Mouse (Mus musculus): ENCODE data around the gene Mlst8. TPM values are rescaled to one million over a fixed set of nuclear protein-coding genes. Genes with fewer than 3 reads are reported as not detected.
A peak's percentile ranks its signal among the peaks of the same experiment; 100 is the strongest.

The Mlst8 gene
- total and polyA plus RNA-seq, 2 experiments from 2014 or later, result 26.3 to 55.3 TPM

DNA sequence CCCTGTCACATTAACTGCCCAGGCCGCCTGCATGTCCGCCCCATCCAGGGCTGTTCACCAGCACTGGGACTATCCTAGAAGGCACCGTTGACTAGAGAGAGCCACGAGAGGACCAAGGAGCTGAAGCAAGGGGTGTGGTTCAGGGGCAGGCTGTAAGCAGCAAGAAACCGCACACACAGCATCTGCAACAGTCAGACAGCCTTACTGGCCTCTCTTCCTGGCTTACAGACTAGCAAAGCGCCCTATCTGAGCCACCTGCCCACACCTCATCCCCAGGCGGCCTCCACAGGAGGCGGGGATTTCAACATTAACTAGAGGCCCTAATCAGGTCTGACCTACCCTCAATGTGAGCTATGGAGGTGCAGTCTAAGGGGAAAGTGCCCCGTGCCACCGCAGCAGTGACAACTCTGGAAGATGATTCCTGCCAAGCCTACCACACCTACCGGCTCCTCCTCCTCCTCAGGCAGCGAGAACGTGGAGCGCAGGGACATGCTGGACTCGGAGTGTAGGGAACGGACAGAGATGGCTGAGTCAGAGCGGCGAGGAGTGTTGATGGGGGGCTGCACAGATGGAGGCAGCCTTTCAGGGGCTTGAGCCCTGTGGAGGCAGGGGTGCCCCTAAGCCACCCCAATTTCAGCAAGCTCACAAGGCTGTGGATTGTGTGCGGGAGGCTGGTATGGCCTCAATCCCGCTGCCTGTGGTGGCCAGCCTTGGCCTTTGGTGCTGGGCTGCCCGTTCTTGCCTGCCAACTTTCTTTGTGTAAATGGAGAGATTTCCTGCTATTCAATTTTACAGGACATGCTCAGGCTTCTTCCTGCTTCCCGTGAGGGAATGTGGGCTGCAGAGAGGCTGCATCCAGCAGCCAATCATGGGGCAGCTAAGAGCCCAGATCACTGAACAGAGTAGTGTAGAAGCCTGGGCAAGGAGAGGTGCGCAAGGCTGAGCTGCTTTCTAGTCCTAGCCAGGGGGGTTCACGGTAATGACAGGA is 35.7 kb upstream of the Mlst8 start:
- Histone ChIP-seq H3K9me3 (ENCODE audit: low read length) (no peaks in the 10 kb centered on the region), H3K4me1 (ENCODE audit: insufficient read depth, low read length) (no peaks in the 10 kb centered on the region), H3K9ac (replicated peaks; ENCODE audit: low read length) (no peak overlapping the region), H3K4me3 (ENCODE audit: low read length) (no peak overlapping the region), H3K27me3 (ENCODE audit: insufficient read depth, low read length) (no peaks in the 10 kb centered on the region), H3K36me3 (ENCODE audit: insufficient read depth, low read length) (peaks cover 70% of the 10 kb centered on the region), H3K4me2 (ENCODE audit: low read depth, low read length) (no peak overlapping the region), H3K27ac (0 out of 2 replicates have a peak overlapping the region, but pooled peaks have one; percentile 15)
- no peak for TF ChIP-seq CTCF (IDR thresholded peaks at IDR 0.05; ENCODE audit: low read depth)
- WGBS, result 88% methylated on average over 24 of the region's 24 CpGs
- no peak for DNase-seq (ENCODE audit: low spot score)
- ATAC-seq, result no peak

DNA sequence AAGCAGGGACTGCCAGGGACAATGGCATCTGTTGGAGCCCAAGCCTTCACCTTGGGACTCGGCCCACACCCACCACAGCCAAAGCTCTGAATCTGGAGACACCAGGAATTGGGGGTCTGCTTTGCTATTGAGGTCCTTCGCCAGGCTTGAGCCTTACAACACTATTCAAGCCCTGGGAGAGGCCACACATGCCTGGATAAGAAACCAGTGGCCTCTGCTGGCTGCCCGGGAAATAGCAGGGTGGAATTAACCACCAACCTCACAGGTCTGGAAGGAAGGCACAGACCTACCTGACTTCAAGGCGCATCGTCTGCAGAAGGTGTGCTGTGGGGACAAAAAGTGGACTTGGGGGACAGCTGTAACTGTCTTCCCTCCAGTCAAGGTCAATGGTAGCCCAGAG is 34.7 kb upstream of the Mlst8 start:
- no peak overlapping the region for H3K4me3 ChIP-seq (ENCODE audit: low read length)
- 57% methylated on average over 5 of the region's 5 CpGs for WGBS
- ATAC-seq (peak; percentile 77), DNase-seq (ENCODE audit: low spot score) (peak; percentile 78)
- no peaks in the 10 kb centered on the region for H3K4me1 ChIP-seq (ENCODE audit: insufficient read depth, low read length)
- H3K36me3 ChIP-seq (ENCODE audit: insufficient read depth, low read length), result peaks cover 73% of the 10 kb centered on the region
- no peaks in the 10 kb centered on the region for H3K27me3 ChIP-seq (ENCODE audit: insufficient read depth, low read length)
- no peak overlapping the region for H3K9ac ChIP-seq (replicated peaks; ENCODE audit: low read length)
- H3K4me2 ChIP-seq (ENCODE audit: low read depth, low read length), result no peak overlapping the region
- H3K9me3 ChIP-seq (ENCODE audit: low read length), result no peaks in the 10 kb centered on the region
- no peak overlapping the region for H3K27ac ChIP-seq
- peak; percentile 85 for TF ChIP-seq CTCF (IDR thresholded peaks at IDR 0.05; ENCODE audit: low read depth)

DNA sequence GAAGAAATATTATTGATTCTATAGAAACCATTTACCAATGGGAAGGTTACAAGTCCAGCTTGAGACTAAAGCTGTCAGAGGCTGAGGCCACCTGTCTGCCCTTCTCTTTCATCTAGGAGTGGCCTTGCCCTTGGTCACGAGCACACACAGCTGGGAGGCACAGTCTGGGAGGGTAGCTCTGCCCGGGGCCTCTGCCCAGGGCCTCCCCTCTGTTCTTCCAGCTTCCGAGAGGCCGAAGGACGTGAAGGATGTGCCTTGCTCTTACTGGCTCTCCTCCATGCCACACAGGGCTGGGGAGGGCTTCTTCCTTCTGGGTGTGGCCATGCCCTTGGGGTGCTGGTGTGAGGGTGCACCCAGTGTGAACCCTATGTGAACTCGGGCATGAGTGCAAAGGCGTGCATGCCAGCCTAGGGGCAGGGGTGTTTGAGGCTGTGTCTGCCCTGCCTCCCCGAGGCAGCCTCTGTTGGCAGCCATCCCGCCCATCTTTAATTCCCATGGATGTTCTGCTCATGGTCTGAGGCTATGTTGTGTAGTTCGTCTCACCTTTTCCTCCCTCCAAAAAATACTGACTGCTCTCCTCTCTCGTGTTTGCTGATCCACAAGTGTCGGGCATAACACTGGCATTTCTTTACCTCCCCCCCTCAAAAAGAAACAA is 29.1 kb upstream of the Mlst8 start:
- 69% methylated on average over 12 of the region's 12 CpGs for WGBS
- ATAC-seq, result no peak

DNA sequence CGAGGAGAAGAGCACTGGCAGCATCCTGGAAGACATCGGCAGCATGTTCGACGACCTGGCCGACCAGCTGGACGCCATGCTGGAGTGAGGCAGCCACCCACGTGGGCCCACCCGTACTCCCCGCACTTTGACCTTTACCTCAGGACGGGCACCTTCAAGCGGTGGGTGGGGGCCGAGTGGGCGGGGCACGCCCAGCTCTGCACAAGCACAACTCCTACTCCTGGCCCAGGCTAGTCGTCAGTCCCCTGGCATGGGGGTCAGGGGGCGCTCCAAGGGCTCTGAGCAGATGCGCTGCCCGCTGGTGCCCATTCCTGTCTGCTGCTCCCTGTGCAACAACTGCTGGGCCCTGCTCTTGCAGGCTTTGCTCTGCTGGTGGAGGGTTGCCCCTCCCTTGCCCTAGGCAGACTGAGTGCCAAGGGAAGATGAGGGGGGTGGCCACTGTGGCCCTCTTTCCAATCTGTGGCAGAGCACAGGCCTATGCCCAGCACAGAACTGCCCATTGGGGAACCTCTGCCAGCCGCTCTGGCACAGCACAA is 28.3 kb upstream of the Mlst8 start:
- DNase-seq (ENCODE audit: low spot score) (no peak), ATAC-seq (peak; percentile 16; the same call in 1 of the 2 replicates)
- Histone ChIP-seq H3K27me3 (ENCODE audit: insufficient read depth, low read length) (no peaks in the 10 kb centered on the region), H3K4me2 (ENCODE audit: low read depth, low read length) (no peak overlapping the region), H3K4me1 (ENCODE audit: insufficient read depth, low read length) (0 out of 2 replicates have a peak, but pooled peaks cover 2% of the 10 kb centered on the region), H3K4me3 (ENCODE audit: low read length) (no peak overlapping the region), H3K27ac (peak overlapping the region; percentile 67; the same call in 1 of the 2 replicates), H3K9me3 (ENCODE audit: low read length) (no peaks in the 10 kb centered on the region), H3K9ac (replicated peaks; ENCODE audit: low read length) (no peak overlapping the region), H3K36me3 (ENCODE audit: insufficient read depth, low read length) (peaks cover 60% of the 10 kb centered on the region)
- TF ChIP-seq CTCF (IDR thresholded peaks at IDR 0.05; ENCODE audit: low read depth), result no peak
- 44% methylated on average over 15 of the region's 19 CpGs for WGBS

More for the DNA sequence above, 29.1 kb upstream of the Mlst8 start:
- Histone ChIP-seq H3K4me2 (ENCODE audit: low read depth, low read length) (no peak overlapping the region), H3K27ac (peak overlapping the region; percentile 12; the same call in 1 of the 2 replicates), H3K9me3 (ENCODE audit: low read length) (no peaks in the 10 kb centered on the region), H3K27me3 (ENCODE audit: insufficient read depth, low read length) (no peaks in the 10 kb centered on the region), H3K36me3 (ENCODE audit: insufficient read depth, low read length) (peaks cover 54% of the 10 kb centered on the region), H3K4me1 (ENCODE audit: insufficient read depth, low read length) (0 out of 2 replicates have a peak, but pooled peaks cover 2% of the 10 kb centered on the region), H3K4me3 (ENCODE audit: low read length) (no peak overlapping the region), H3K9ac (replicated peaks; ENCODE audit: low read length) (no peak overlapping the region)
- no peak for DNase-seq (ENCODE audit: low spot score)
- no peak for TF ChIP-seq CTCF (IDR thresholded peaks at IDR 0.05; ENCODE audit: low read depth)

DNA sequence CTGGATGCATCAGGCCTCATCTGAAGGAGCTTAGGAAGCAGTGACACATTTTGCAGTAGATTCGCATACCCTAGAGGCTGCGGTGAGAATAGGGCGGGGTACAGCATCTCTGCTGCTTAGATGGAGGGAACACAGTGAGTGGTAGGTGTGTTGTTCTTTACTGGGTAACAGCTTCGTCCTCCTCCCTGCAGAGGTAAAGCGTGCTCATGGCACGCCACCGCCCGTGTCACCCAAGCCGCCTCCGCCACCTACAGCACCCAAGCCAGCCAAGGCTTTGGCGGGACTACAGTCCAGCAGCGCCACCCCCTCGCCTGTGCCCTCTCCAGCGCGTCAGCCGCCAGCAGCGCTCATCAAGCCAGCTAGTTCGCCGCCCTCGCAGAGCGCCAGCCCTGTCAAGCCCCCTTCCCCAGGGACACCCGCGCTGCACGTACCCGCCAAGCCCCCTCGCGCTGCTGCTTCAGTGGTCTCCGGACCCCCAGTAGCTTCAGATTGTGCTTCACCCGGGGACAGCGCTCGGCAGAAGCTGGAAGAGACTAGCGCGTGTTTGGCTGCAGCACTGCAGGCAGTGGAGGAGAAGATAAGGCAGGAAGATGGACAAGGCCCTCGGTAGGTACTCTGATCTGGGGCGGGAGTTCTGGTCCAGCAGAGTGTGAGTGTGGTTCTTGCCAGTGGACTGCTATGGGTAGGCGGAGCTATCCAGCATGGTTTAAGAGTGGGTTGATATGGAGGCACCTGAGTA is 27.6 kb upstream of the Mlst8 start:
- Histone ChIP-seq H3K4me1 (ENCODE audit: insufficient read depth, low read length) (0 out of 2 replicates have a peak, but pooled peaks cover 2% of the 10 kb centered on the region), H3K4me2 (ENCODE audit: low read depth, low read length) (0 out of 2 replicates have a peak overlapping the region, but pooled peaks have one; percentile 6), H3K27ac (peak overlapping the region; percentile 67), H3K4me3 (ENCODE audit: low read length) (no peak overlapping the region), H3K9ac (replicated peaks; ENCODE audit: low read length) (peak overlapping the region; percentile 21; the same call in 1 of the 2 replicates), H3K9me3 (ENCODE audit: low read length) (no peaks in the 10 kb centered on the region), H3K27me3 (ENCODE audit: insufficient read depth, low read length) (no peaks in the 10 kb centered on the region), H3K36me3 (ENCODE audit: insufficient read depth, low read length) (peaks cover 60% of the 10 kb centered on the region)
- 34% methylated on average over 36 of the region's 36 CpGs for WGBS
- DNase-seq (ENCODE audit: low spot score), result peak; percentile 59
- no peak for TF ChIP-seq CTCF (IDR thresholded peaks at IDR 0.05; ENCODE audit: low read depth)
- ATAC-seq, result peak; percentile 33

Measured in hindbrain, postnatal 0 days (tissue).